Mouse (Mus musculus): ENCODE data around the gene Fgr.

DNA sequence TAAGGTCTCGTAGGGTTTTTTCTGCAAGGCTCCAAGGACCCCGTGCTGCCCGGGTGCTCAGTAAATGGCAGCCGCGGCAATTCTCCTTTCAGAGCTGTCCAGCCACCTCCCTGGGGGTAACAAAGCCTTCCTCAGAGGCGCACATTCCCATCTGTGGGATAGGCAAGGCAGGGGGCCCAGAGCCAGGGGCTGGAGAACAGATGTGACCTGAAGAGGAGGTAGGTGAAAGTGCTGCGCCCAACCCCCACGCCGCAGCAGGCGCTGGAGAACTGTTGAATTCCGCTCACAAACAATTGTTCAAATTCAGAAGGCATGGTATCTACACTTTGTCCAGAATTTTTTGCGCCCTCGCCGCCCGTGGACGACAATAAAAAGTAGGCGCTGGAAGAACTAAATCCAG lies 36.7 kb downstream of the Fgr start:
- no peak for TF ChIP-seq POLR2A (IDR thresholded peaks at IDR 0.05; ENCODE audit: insufficient read depth, low read depth, low read length)
- no peak for TF ChIP-seq CTCF (IDR thresholded peaks at IDR 0.05; ENCODE audit: insufficient read depth, low read depth, low read length)

All from olfactory bulb, adult 2 months (tissue).